Mouse (Mus musculus) embryonic facial prominence, embryonic 10.5 days (tissue): ENCODE data around the gene Celf1. TPM values are rescaled to one million over a fixed set of nuclear protein-coding genes. Genes with fewer than 3 reads are reported as not detected.

ENCODE experiments used
- DNase-seq: peaks from one replicate; pipeline ENCODE4 v3.0.0-alpha.2; 2017; ENCODE audit warnings: low spot score
- H3K27ac ChIP-seq: fragments of 300-500 bp; sonication (generic); replicated peaks from 2 replicates; pipeline ENCODE4 v1.5.1; 2016; ENCODE audit warnings: mild to moderate bottlenecking
- H3K27me3 ChIP-seq: fragments of 300-500 bp; sonication (generic); replicated peaks from 2 replicates; pipeline ENCODE4 v1.6.1; 2016; ENCODE audit warnings: low read depth, mild to moderate bottlenecking; ENCODE audit not compliant: poor library complexity, severe bottlenecking
- H3K36me3 ChIP-seq: fragments of 300-500 bp; sonication (generic); replicated peaks from 2 replicates; pipeline ENCODE4 v1.6.1; 2016; ENCODE audit warnings: mild to moderate bottlenecking, moderate library complexity
- H3K4me1 ChIP-seq: fragments of 300-500 bp; sonication (generic); 2 replicates; pipeline ENCODE4 v1.6.1; 2016
- H3K4me3 ChIP-seq: fragments of 300-500 bp; sonication (generic); 2 replicates; pipeline ENCODE4 v1.5.1; 2016; ENCODE audit warnings: mild to moderate bottlenecking, moderate library complexity
- H3K9me3 ChIP-seq: fragments of 300-500 bp; sonication (generic); 2 replicates; pipeline ENCODE4 v1.6.1; 2016; ENCODE audit warnings: mild to moderate bottlenecking
- WGBS: fragments of 180-500 bp; shearing (Covaris S2); methylation state at CpG from one replicate; pipeline ENCODE4 v1.1.7; 2016; 5-methylcytosine and 5-hydroxymethylcytosine counted together
- polyA plus RNA-seq: library from polyadenylated mRNA; unstranded; fragments of >200 nt; fragmentation: Nextera tagmentation; extraction: Ambion mirVana; gene quantifications from 2 replicates; pipeline ENCODE4 v1.2.1, GENCODE M21; 2016

Gene Celf1
- polyA plus RNA-seq, 1 experiment from 2014 or later = 139 TPM

- H3K9me3 ChIP-seq = no peaks in the 10 kb centered on the region
- no peak for DNase-seq
- H3K36me3 ChIP-seq = peaks cover 49% of the 10 kb centered on the region
- 0 out of 2 replicates have a peak, but pooled peaks cover 6% of the 10 kb centered on the region for H3K4me1 ChIP-seq
- H3K27me3 ChIP-seq = no peaks in the 10 kb centered on the region
- H3K4me3 ChIP-seq = no peak overlapping the region
- H3K27ac ChIP-seq = no peak overlapping the region
Measured at GRCm38 (mm10) chr2:90950582-90951194, 10.5 kb downstream of the Celf1 start.

- Histone ChIP-seq H3K36me3 (peaks cover 35% of the 10 kb centered on the region), H3K4me1 (0 out of 2 replicates have a peak, but pooled peaks cover 6% of the 10 kb centered on the region), H3K4me3 (no peak overlapping the region), H3K27me3 (no peaks in the 10 kb centered on the region), H3K27ac (no peak overlapping the region), H3K9me3 (no peaks in the 10 kb centered on the region)
- DNase-seq = no peak
- WGBS = 83% methylated on average over 3 of the region's 3 CpGs
Measured at GRCm38 (mm10) chr2:90953461-90953860, 13.3 kb downstream of the Celf1 start.

- WGBS = 64% methylated on average over 1 of the region's 1 CpGs
- Histone ChIP-seq H3K36me3 (peaks cover 25% of the 10 kb centered on the region), H3K27me3 (no peaks in the 10 kb centered on the region), H3K9me3 (no peaks in the 10 kb centered on the region), H3K27ac (no peak overlapping the region), H3K4me1 (0 out of 2 replicates have a peak, but pooled peaks cover 3% of the 10 kb centered on the region), H3K4me3 (no peak overlapping the region)
- no peak for DNase-seq
Measured at GRCm38 (mm10) chr2:90956053-90956452, 15.9 kb downstream of the Celf1 start.

GRCm38 (mm10) chr2:90958856-90959255 is 18.7 kb downstream of the Celf1 start:
- Histone ChIP-seq H3K4me3 (no peak overlapping the region), H3K27ac (no peak overlapping the region), H3K9me3 (no peaks in the 10 kb centered on the region), H3K36me3 (peaks cover 28% of the 10 kb centered on the region), H3K4me1 (0 out of 2 replicates have a peak, but pooled peaks cover 3% of the 10 kb centered on the region), H3K27me3 (no peaks in the 10 kb centered on the region)
- 89% methylated on average over 3 of the region's 3 CpGs for WGBS
- DNase-seq = no peak

GRCm38 (mm10) chr2:90960012-90960411 is 19.8 kb downstream of the Celf1 start:
- 93% methylated on average over 2 of the region's 2 CpGs for WGBS
- Histone ChIP-seq H3K36me3 (peaks cover 24% of the 10 kb centered on the region), H3K4me1 (0 out of 2 replicates have a peak, but pooled peaks cover 7% of the 10 kb centered on the region), H3K9me3 (no peaks in the 10 kb centered on the region), H3K27ac (no peak overlapping the region), H3K4me3 (no peak overlapping the region), H3K27me3 (no peaks in the 10 kb centered on the region)
- no peak for DNase-seq

GRCm38 (mm10) chr2:90963304-90963703 is 23.1 kb downstream of the Celf1 start:
- Histone ChIP-seq H3K27me3 (no peaks in the 10 kb centered on the region), H3K9me3 (no peaks in the 10 kb centered on the region), H3K4me1 (0 out of 2 replicates have a peak, but pooled peaks cover 4% of the 10 kb centered on the region), H3K36me3 (peaks cover 14% of the 10 kb centered on the region; the same call in 1 of the 2 replicates), H3K27ac (no peak overlapping the region), H3K4me3 (no peak overlapping the region)
- 90% methylated on average over 1 of the region's 1 CpGs for WGBS
- DNase-seq = no peak

GRCm38 (mm10) chr2:90964811-90965465 is 24.8 kb downstream of the Celf1 start:
- Histone ChIP-seq H3K27ac (no peak overlapping the region), H3K4me1 (0 out of 2 replicates have a peak, but pooled peaks cover 4% of the 10 kb centered on the region), H3K36me3 (peaks cover 11% of the 10 kb centered on the region), H3K27me3 (no peaks in the 10 kb centered on the region), H3K9me3 (no peaks in the 10 kb centered on the region), H3K4me3 (no peak overlapping the region)
- no peak for DNase-seq
- 88% methylated on average over 7 of the region's 7 CpGs for WGBS

- WGBS = 82% methylated on average over 2 of the region's 2 CpGs
- 0 out of 2 replicates have a peak, but pooled peaks cover 4% of the 10 kb centered on the region for H3K4me1 ChIP-seq
- peaks cover 11% of the 10 kb centered on the region for H3K36me3 ChIP-seq
- no peak overlapping the region for H3K4me3 ChIP-seq
- H3K9me3 ChIP-seq = no peaks in the 10 kb centered on the region
- no peak overlapping the region for H3K27ac ChIP-seq
- no peak for DNase-seq
- no peaks in the 10 kb centered on the region for H3K27me3 ChIP-seq
Measured at GRCm38 (mm10) chr2:90965466-90966080, 25.4 kb downstream of the Celf1 start.

GRCm38 (mm10) chr2:90970606-90971005 is 30.4 kb downstream of the Celf1 start:
- H3K27ac ChIP-seq = no peak overlapping the region
- H3K4me3 ChIP-seq = no peak overlapping the region
- H3K4me1 ChIP-seq = no peaks in the 10 kb centered on the region
- no peaks in the 10 kb centered on the region for H3K9me3 ChIP-seq
- peaks cover 43% of the 10 kb centered on the region for H3K36me3 ChIP-seq
- DNase-seq = no peak
- no peaks in the 10 kb centered on the region for H3K27me3 ChIP-seq

GRCm38 (mm10) chr2:90974101-90974500 is 33.9 kb downstream of the Celf1 start:
- H3K9me3 ChIP-seq = no peaks in the 10 kb centered on the region
- peaks cover 40% of the 10 kb centered on the region for H3K36me3 ChIP-seq
- H3K4me3 ChIP-seq = no peak overlapping the region
- no peaks in the 10 kb centered on the region for H3K27me3 ChIP-seq
- DNase-seq = no peak
- H3K4me1 ChIP-seq = no peaks in the 10 kb centered on the region
- H3K27ac ChIP-seq = no peak overlapping the region

- Histone ChIP-seq H3K27ac (no peak overlapping the region), H3K36me3 (peaks cover 40% of the 10 kb centered on the region), H3K4me1 (no peaks in the 10 kb centered on the region), H3K4me3 (no peak overlapping the region), H3K9me3 (no peaks in the 10 kb centered on the region), H3K27me3 (no peaks in the 10 kb centered on the region)
- WGBS = 88% methylated on average over 7 of the region's 7 CpGs
- no peak for DNase-seq
Measured at GRCm38 (mm10) chr2:90975181-90975835, 35.1 kb downstream of the Celf1 start.

- DNase-seq = no peak
- peaks cover 35% of the 10 kb centered on the region for H3K36me3 ChIP-seq
- H3K4me1 ChIP-seq = no peaks in the 10 kb centered on the region
- H3K27ac ChIP-seq = no peak overlapping the region
- H3K9me3 ChIP-seq = no peaks in the 10 kb centered on the region
- H3K4me3 ChIP-seq = no peak overlapping the region
- no peaks in the 10 kb centered on the region for H3K27me3 ChIP-seq
- WGBS = 81% methylated on average over 2 of the region's 2 CpGs
Measured at GRCm38 (mm10) chr2:90976590-90976989, 36.4 kb downstream of the Celf1 start.
